Mouse (Mus musculus): ENCODE measurements around the gene Hist1h2bk.

- no peak for TF ChIP-seq POLR2A (IDR thresholded peaks at IDR 0.05; ENCODE audit: extremely low read depth, insufficient read depth, low read length)
- no peak for TF ChIP-seq CTCF (IDR thresholded peaks at IDR 0.05; ENCODE audit: extremely low read depth, insufficient read depth, low read length)
Measured at GRCm38 (mm10) chr13:22063468-22063867, 27.8 kb downstream of the Hist1h2bk start.

Measured in cortical plate, adult 2 months (tissue).